Mouse (Mus musculus) neutrophil, adult 5-6 weeks (primary cell): Measurements from ENCODE around the gene Palm3. TPM values are rescaled to one million over a fixed set of nuclear protein-coding genes. Genes with fewer than 3 reads are reported as not detected.
A peak's percentile ranks its signal among the peaks of the same experiment; 100 is the strongest.

ENCODE experiments used
- ATAC-seq: fragments of 151-379, 151-347 bp; 2 replicates; pipeline ENCODE4 v1.8.0; 2017; ENCODE audit warnings: mild to moderate bottlenecking, moderate TSS enrichment; ENCODE audit not compliant: insufficient number of reproducible peaks, poor library complexity, low FRiP score, severe bottlenecking; ENCODE audit errors: extremely low read depth
- total RNA-seq: library from RNA; stranded (forward); fragments of 200-1000 nt; gene quantifications from 2 replicates; pipeline ENCODE4 v1.2.3, GENCODE M21; 2017

Gene Palm3
- total RNA-seq, 1 experiment from 2014 or later = 0.35 TPM

- ATAC-seq = no peak
Measured at GRCm38 (mm10) chr8:84012499-84013165, 8.6 kb upstream of the Palm3 start.

- ATAC-seq = no peak
Measured at GRCm38 (mm10) chr8:84015833-84016232, 5.4 kb upstream of the Palm3 start.

- ATAC-seq = no peak
Measured at GRCm38 (mm10) chr8:84019738-84020137, 1.5 kb upstream of the Palm3 start.

GRCm38 (mm10) chr8:84021569-84021968 is 298 bp downstream of the Palm3 start:
- ATAC-seq = no peak

- no peak for ATAC-seq
Measured at GRCm38 (mm10) chr8:84023085-84023484, 1.8 kb downstream of the Palm3 start.

GRCm38 (mm10) chr8:84023631-84024030 is 2.4 kb downstream of the Palm3 start:
- no peak for ATAC-seq

DNA sequence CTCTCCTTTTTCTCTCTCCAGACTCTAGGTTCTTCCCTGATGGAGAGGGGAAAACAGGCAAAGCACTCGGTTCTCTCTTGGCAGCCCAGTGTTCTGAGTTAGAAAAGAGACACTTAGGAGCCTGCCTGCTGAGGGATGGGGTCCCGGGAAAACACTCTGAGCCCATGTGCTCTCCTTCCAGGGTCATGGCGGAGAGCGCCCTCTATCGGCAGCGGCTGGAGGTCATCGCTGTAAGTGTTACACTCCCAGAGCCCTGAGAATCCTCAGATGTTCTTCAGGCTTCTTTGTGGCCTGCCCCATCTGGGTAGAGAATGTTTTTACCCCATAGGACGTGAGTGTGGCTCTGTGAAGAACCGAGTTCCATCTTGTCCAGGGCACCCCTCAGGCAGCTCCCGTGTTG is 2.9 kb downstream of the Palm3 start:
- no peak for ATAC-seq

DNA sequence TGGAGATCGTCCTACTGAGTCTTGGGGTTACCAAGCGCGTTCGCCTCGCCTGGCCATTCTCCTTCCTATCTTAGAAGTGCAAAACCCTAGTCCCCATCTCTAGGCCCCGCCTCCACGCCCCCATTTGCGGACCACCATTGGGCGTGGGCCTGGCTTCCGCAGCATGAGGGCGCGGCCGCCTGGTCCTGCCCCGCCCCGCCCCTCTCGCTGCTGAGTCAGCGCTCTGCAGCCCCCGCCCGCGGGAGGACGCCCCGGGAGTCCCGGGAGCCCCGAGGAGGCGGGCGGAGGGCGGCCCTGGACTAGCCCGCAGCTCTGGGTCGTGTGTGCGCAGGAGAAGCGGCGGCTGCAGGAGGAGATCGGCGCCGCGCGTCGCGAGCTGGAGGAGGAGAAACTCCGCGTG is 4.6 kb downstream of the Palm3 start:
- no peak for ATAC-seq

DNA sequence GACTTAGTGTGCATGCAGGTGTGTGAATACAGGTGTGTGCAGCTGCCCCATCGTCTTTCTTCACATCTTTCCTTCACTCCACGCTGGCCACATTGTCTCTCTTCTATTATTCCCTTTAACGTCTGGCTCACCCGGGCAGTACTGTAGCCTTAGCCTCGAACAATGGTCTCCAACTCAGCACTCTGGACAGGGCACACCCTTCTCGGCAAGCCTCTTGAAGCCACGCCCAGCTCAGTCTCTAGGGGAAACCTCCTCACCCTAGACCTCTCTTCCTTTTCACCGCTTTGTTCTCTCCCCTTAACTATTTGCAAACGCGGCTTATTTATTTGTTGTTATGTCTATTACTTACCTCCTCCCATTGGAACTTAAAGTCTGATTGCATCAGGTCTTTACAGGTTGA is 6.2 kb downstream of the Palm3 start:
- ATAC-seq = peak; percentile 37; the same call in 1 of the 2 replicates

- ATAC-seq = no peak
Measured at GRCm38 (mm10) chr8:84029272-84029671, 8.0 kb downstream of the Palm3 start.

- ATAC-seq = no peak
Measured at GRCm38 (mm10) chr8:84032777-84033176, 11.5 kb downstream of the Palm3 start.

DNA sequence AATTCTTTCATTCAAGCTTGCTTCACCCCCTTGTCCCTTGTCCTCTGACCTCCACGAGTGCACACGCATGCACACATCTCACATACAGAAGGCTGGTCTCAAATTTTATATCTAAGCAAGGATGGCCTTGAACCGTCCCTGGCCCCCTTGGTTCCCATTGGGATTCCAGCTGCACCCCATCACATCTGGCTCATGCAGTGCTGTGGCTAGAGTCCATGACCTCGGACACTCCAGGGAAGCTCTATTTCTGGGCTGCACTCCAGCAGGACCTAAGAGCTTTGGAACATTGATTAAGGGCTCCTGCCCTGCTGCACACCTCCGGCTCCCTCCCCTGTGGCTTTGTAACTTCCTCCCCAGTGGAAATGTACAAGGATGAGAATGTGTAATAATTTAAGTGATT is 16.7 kb downstream of the Palm3 start:
- ATAC-seq = no peak

DNA sequence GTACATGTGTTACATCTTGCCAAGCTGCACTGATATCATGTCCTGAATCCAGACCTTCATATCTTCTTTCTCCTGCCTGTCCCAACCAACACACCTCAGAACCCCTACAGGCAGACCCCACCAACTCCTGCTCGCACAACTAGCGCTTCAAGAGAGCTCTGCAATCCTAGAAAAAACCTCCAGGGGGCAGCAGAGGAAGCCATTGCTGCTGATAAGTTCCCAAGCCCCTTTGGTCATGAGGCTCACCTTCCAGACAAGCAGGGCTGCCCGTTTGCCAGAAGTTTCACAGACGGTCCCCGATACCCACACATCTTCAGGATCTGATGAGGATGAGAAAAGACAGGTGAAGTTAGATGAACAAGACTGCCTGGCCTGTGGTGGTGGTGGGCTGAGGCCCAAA is 17.8 kb downstream of the Palm3 start:
- ATAC-seq = peak; percentile 44; the same call in 1 of the 2 replicates

DNA sequence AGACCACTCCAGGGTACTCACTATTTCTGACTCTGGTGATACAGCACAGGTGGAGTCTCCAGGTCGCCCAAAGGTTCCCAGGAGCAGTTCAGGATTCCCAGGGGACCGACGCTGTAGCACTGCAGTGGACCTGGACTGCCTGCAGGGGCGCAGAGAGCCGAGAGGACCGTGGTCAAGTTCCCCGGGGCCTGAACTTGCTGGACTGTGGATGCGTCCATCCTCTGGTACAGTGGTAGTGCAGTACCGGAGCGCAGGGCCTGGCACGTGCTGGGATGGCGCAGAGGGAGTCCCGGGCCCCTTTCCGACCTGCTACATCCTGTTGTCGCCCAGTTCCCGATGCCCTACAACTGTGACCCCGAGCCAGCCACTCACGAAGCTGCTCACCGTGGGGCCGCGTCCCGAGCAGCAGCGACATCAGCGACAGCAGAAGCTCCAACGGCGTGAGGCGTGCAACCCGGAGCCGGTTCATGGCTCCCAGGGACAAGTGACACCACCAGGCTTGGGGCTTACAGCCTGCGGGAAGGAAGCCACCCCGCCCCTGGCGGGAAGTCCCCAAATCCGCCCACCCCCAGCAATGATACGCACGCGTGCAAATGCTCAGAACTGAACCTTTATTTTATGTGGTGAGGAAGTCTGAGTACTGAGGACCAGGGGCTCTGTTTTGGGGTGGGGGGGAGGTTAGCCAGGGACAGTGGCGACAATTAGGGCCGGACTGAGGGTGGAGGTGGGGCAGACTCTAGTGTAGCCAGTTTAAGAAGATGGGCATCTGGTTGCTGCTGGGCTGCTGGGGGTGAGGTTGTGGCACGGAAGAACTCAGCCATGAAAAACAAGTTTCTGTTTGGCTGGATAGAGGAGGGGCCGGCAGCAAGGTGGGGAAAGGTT is 21.0 kb downstream of the Palm3 start, which contains the start of gene Il27ra:
Gene Il27ra (minus strand): TSS at position 524 of the 882 bp plus-strand sequence.
- ATAC-seq = peak; percentile 63

- ATAC-seq = no peak
Measured at GRCm38 (mm10) chr8:84042948-84043342, 21.7 kb downstream of the Palm3 start.

- no peak for ATAC-seq
Measured at GRCm38 (mm10) chr8:84044103-84044502, 22.8 kb downstream of the Palm3 start.

- ATAC-seq = no peak
Measured at GRCm38 (mm10) chr8:84044900-84045299, 23.6 kb downstream of the Palm3 start, which contains the start of gene Rln3. Gene Rln3, minus strand, starts transcription at chr8:84045000.

DNA sequence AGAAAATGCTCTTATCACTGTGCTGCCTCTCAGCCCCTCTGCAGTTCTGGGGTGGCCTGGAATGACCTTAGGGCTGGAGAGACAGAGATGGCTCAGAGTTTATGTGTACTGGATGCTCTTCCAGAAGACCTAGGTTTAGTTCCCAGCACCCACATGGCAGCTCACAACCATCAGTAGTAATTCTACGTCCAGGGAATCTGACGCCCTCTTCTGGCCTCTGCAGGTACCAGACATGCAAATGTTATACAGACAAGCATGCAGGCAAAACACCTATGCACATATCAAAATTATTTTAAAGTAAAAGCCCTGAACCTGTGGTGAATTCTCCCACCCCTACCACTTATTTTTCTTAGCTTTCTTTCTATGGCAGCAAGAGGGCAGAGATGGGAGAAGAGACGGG is 25.2 kb downstream of the Palm3 start:
- ATAC-seq = no peak

- no peak for ATAC-seq
Measured at GRCm38 (mm10) chr8:84048171-84048570, 26.9 kb downstream of the Palm3 start.

GRCm38 (mm10) chr8:84052746-84053145 is 31.5 kb downstream of the Palm3 start:
- ATAC-seq = no peak
